ENCODE assay signal across 1 mouse cellular context in genomic region chr3:95987386-95988110, GRCm38 (mm10).
TF ChIP-seq lines count a peak whose summit lies in the region.

No protein-coding gene starts in this region.

TF ChIP-seq in MEL, 35 proteins besides CTCF, POLR2A, EP300 and RAD21 (continued from another document):
- TF ChIP-seq UBTF (IDR thresholded peaks at IDR 0.05; ENCODE audit: borderline replicate concordance, insufficient read depth, low read depth, low read length) (0 out of 2 replicates have a peak, but pooled peaks have one; percentile 26), RCOR1 (IDR thresholded peaks at IDR 0.05; ENCODE audit: low read depth, low read length) (no peak), MAZ (IDR thresholded peaks at IDR 0.05; ENCODE audit: low read depth, low read length) (0 out of 2 replicates have a peak, but pooled peaks have one; percentile 57), MAX (IDR thresholded peaks at IDR 0.05; ENCODE audit: low read length) (no peak)
